In genomic region chr3:87755964-87756363, GRCm38 (mm10) we compare ENCODE assay signal across 8 mouse cellular contexts. TPM values are rescaled to one million over a fixed set of nuclear protein-coding genes. Genes with fewer than 3 reads are reported as not detected.
DNase-seq lines count a peak whose midpoint lies in the region; ATAC-seq and TF ChIP-seq lines count a peak whose summit lies in the region.

No protein-coding gene starts in this region.

- peaks cover 3% of the 10 kb centered on the region; the same call in 1 of the 2 replicates for H3K4me1 ChIP-seq in embryonic facial prominence, embryonic 12.5 days
- H3K4me1 ChIP-seq in kidney, adult 2 months (ENCODE audit: control insufficient read depth, insufficient read depth, low read length), result no peaks in the 10 kb centered on the region
- H3K4me1 ChIP-seq in limb, embryonic 11.5 days (ENCODE audit: control insufficient read depth, insufficient read depth, low read length), result peaks cover 8% of the 10 kb centered on the region; the same call in 1 of the 2 replicates
- H3K4me1 ChIP-seq in midbrain, embryonic 13.5 days (replicated peaks), result peaks cover 9% of the 10 kb centered on the region; the same call in 1 of the 2 replicates

- 2% methylated on average over 24 of the region's 24 CpGs for WGBS in embryonic facial prominence, embryonic 12.5 days
- WGBS in kidney, adult 2 months, result 10% methylated on average over 24 of the region's 24 CpGs
- WGBS in limb, embryonic 11.5 days, result 5% methylated on average over 24 of the region's 24 CpGs
- 3% methylated on average over 24 of the region's 24 CpGs for whole genome bisulfite sequencing in midbrain, embryonic 13.5 days

- H3K4me3 ChIP-seq in embryonic facial prominence, embryonic 12.5 days, result peak overlapping the region; percentile 14
- H3K4me3 ChIP-seq in kidney, adult 2 months (ENCODE audit: insufficient read depth, low read depth, low read length), result no peak overlapping the region; the same call in 1 of the 2 replicates
- H3K4me3 ChIP-seq in limb, embryonic 11.5 days (ENCODE audit: low read depth, low read length), result 0 out of 2 replicates have a peak overlapping the region, but pooled peaks have one; percentile 1
- peak overlapping the region; percentile 23 for H3K4me3 ChIP-seq in midbrain, embryonic 13.5 days (replicated peaks)

- DNase-seq in adrenal gland, postnatal 25 days, result peak; percentile 93
- DNase-seq in heart, adult 8-10 months (ENCODE audit: low spot score), result peak; percentile 77
- peak; percentile 88 for DNase-seq in kidney, adult 2 months
- peak; percentile 93 for DNase-seq in limb, embryonic 11.5 days (ENCODE audit: low spot score)
- DNase-seq in skeletal muscle tissue, adult 2 months (ENCODE audit: low read depth, low spot score), result peak; percentile 52
- DNase-seq in yolk sac, embryonic 10.5 days (ENCODE audit: low spot score), result peak; percentile 69

- ATAC-seq in embryonic facial prominence, embryonic 12.5 days (ENCODE audit: insufficient number of reproducible peaks, insufficient read depth, low FRiP score, low TSS enrichment), result peak; percentile 81
- peak; percentile 77 for ATAC-seq in limb, embryonic 11.5 days (ENCODE audit: insufficient number of reproducible peaks, low FRiP score, low TSS enrichment, low read depth)
- peak; percentile 86 for ATAC-seq in midbrain, embryonic 13.5 days

- H3K9ac ChIP-seq in embryonic facial prominence, embryonic 12.5 days, result peak overlapping the region; percentile 45; the same call in 1 of the 2 replicates
- peak overlapping the region; percentile 43; the same call in 1 of the 2 replicates for H3K9ac ChIP-seq in limb, embryonic 11.5 days (ENCODE audit: low read length)
- peak overlapping the region; percentile 45 for H3K9ac ChIP-seq in midbrain, embryonic 13.5 days (replicated peaks)

- H3K27me3 ChIP-seq in embryonic facial prominence, embryonic 12.5 days, result peaks cover 9% of the 10 kb centered on the region
- no peaks in the 10 kb centered on the region for H3K27me3 ChIP-seq in kidney, adult 2 months (replicated peaks; ENCODE audit: control insufficient read depth, insufficient read depth, low read length)
- 0 out of 2 replicates have a peak, but pooled peaks cover 2% of the 10 kb centered on the region for H3K27me3 ChIP-seq in limb, embryonic 11.5 days (ENCODE audit: control insufficient read depth, insufficient read depth, low read length)
- peaks cover 27% of the 10 kb centered on the region for H3K27me3 ChIP-seq in midbrain, embryonic 13.5 days

- peak; percentile 92 for TF ChIP-seq CTCF in kidney, adult 2 months (conservative IDR thresholded peaks at IDR 0.05; ENCODE audit: insufficient read depth, insufficient read length, low read depth, low read length)

- TF ChIP-seq POLR2A in kidney, adult 2 months (IDR thresholded peaks at IDR 0.05; ENCODE audit: low read depth, low read length), result no peak

- H3K36me3 ChIP-seq in embryonic facial prominence, embryonic 12.5 days, result no peaks in the 10 kb centered on the region; the same call in 1 of the 2 replicates
- no peaks in the 10 kb centered on the region for H3K36me3 ChIP-seq in kidney, adult 2 months (ENCODE audit: control insufficient read depth, insufficient read depth, low read length)
- H3K36me3 ChIP-seq in limb, embryonic 11.5 days (ENCODE audit: control insufficient read depth, insufficient read depth, low read length), result 0 out of 2 replicates have a peak, but pooled peaks cover 2% of the 10 kb centered on the region
- no peaks in the 10 kb centered on the region for H3K36me3 ChIP-seq in midbrain, embryonic 13.5 days

- H3K27ac ChIP-seq in embryonic facial prominence, embryonic 12.5 days, result no peak overlapping the region
- no peak overlapping the region for H3K27ac ChIP-seq in kidney, adult 2 months (ENCODE audit: insufficient read depth, low read depth, low read length)
- H3K27ac ChIP-seq in limb, embryonic 11.5 days (replicated peaks; ENCODE audit: low read depth, low read length), result no peak overlapping the region
- no peak overlapping the region for H3K27ac ChIP-seq in midbrain, embryonic 13.5 days

- H3K4me2 ChIP-seq in embryonic facial prominence, embryonic 12.5 days (replicated peaks), result peak overlapping the region; percentile 42
- H3K4me2 ChIP-seq in limb, embryonic 11.5 days (ENCODE audit: low read depth, severe bottlenecking), result peak overlapping the region; percentile 29; the same call in 1 of the 2 replicates
- H3K4me2 ChIP-seq in midbrain, embryonic 13.5 days (replicated peaks), result peak overlapping the region; percentile 51

- no peaks in the 10 kb centered on the region for H3K9me3 ChIP-seq in embryonic facial prominence, embryonic 12.5 days
- no peaks in the 10 kb centered on the region for H3K9me3 ChIP-seq in limb, embryonic 11.5 days (ENCODE audit: control insufficient read depth, low read length)
- no peaks in the 10 kb centered on the region for H3K9me3 ChIP-seq in midbrain, embryonic 13.5 days

RNA-seq across cellular contexts. Expression of gene Lrrc71, which starts 7.5 kb away (rescaled TPM):
- total RNA-seq in adrenal gland, postnatal 25 days (2021), result 0.94 TPM in 1 of 2 replicates, not detected in the other
- 0.28 and 0.31 TPM in 2 replicates for polyA plus RNA-seq in embryonic facial prominence, embryonic 12.5 days (2016; fragmentation: Nextera tagmentation; extraction: Ambion mirVana)
- under 1 TPM in 3 of 4 experiments, not detected in 1; 0.09 to 0.31 (median 0.13) TPM for total RNA-seq in heart, adult 8-10 months (2022)
- polyA plus RNA-seq in kidney, adult 2 months (2012; rRNA removed), result 0.20 and 0.48 TPM in 2 replicates
- 0.26 and 0.43 TPM in 2 replicates for polyA plus RNA-seq in limb, embryonic 11.5 days (2014; fragmentation: Nextera tagmentation; extraction: Ambion mirVana)
- 0.36 and 0.62 TPM in 2 replicates for polyA plus RNA-seq in midbrain, embryonic 13.5 days (2015; fragmentation: Nextera tagmentation; extraction: Ambion mirVana)

RNA-seq across cellular contexts. Expression of gene Ntrk1, which starts 39.0 kb away (rescaled TPM):
- 0.95 and 3.7 TPM in 2 replicates for total RNA-seq in adrenal gland, postnatal 25 days (2021)
- 40.0 and 51.7 TPM in 2 replicates for polyA plus RNA-seq in embryonic facial prominence, embryonic 12.5 days (2016; fragmentation: Nextera tagmentation; extraction: Ambion mirVana)
- under 1 TPM in 3 of 4 experiments, not detected in 1; 0.16 to 0.30 (median 0.19) TPM for total RNA-seq in heart, adult 8-10 months (2022)
- 2.5 and 4.5 TPM in 2 replicates for polyA plus RNA-seq in kidney, adult 2 months (2012; rRNA removed)
- polyA plus RNA-seq in limb, embryonic 11.5 days (2014; fragmentation: Nextera tagmentation; extraction: Ambion mirVana), result 0.21 and 0.44 TPM in 2 replicates
- polyA plus RNA-seq in midbrain, embryonic 13.5 days (2015; fragmentation: Nextera tagmentation; extraction: Ambion mirVana), result 2.4 and 2.5 TPM in 2 replicates

RNA-seq across cellular contexts. Expression of gene Insrr, which starts 40.8 kb away (rescaled TPM):
- total RNA-seq in adrenal gland, postnatal 25 days (2021), result 0.81 and 1.0 TPM in 2 replicates
- polyA plus RNA-seq in embryonic facial prominence, embryonic 12.5 days (2016; fragmentation: Nextera tagmentation; extraction: Ambion mirVana), result 1.7 and 1.9 TPM in 2 replicates
- not detected for total RNA-seq in heart, adult 8-10 months (2022)
- polyA plus RNA-seq in kidney, adult 2 months (2012; rRNA removed), result 23.9 and 27.8 TPM in 2 replicates
- 0.12 and 0.26 TPM in 2 replicates for polyA plus RNA-seq in limb, embryonic 11.5 days (2014; fragmentation: Nextera tagmentation; extraction: Ambion mirVana)
- polyA plus RNA-seq in midbrain, embryonic 13.5 days (2015; fragmentation: Nextera tagmentation; extraction: Ambion mirVana), result 0.82 and 0.87 TPM in 2 replicates
